Mouse (Mus musculus) liver, embryonic 13.5 days (tissue): Measurements from ENCODE around the gene Frmd4b. TPM values are rescaled to one million over a fixed set of nuclear protein-coding genes. Genes with fewer than 3 reads are reported as not detected.
A peak's percentile ranks its signal among the peaks of the same experiment; 100 is the strongest.

ENCODE experiments used
- ATAC-seq: fragments of 200-750 bp; cut with Nextera tagmentation; 2 replicates; pipeline ENCODE4 v1.8.0; 2017; ENCODE audit warnings: low read depth, mild to moderate bottlenecking, moderate number of reproducible peaks, moderate library complexity
- DNase-seq: peaks from one replicate; pipeline ENCODE4 v3.0.0; 2022
- H3K27ac ChIP-seq: fragments of 300-500 bp; sonication (generic); 2 replicates; pipeline ENCODE4 v1.5.1; 2015; ENCODE audit warnings: moderate library complexity, mild to moderate bottlenecking, inconsistent platforms
- H3K27me3 ChIP-seq: fragments of 300-500 bp; sonication (generic); 2 replicates; pipeline ENCODE4 v1.6.1; 2015; ENCODE audit warnings: mild to moderate bottlenecking, inconsistent platforms
- H3K36me3 ChIP-seq: fragments of 300-500 bp; sonication (generic); 2 replicates; pipeline ENCODE4 v1.6.1; 2015; ENCODE audit warnings: mild to moderate bottlenecking, inconsistent platforms
- H3K4me1 ChIP-seq: fragments of 300-500 bp; sonication (generic); replicated peaks from 2 replicates; pipeline ENCODE4 v1.6.1; 2015; ENCODE audit warnings: inconsistent platforms
- H3K4me2 ChIP-seq: fragments of 300-500 bp; sonication (generic); 2 replicates; pipeline ENCODE4 v1.6.1; 2015; ENCODE audit warnings: inconsistent platforms, mild to moderate bottlenecking, moderate library complexity
- H3K4me3 ChIP-seq: fragments of 300-500 bp; sonication (generic); replicated peaks from 2 replicates; pipeline ENCODE4 v1.5.1; 2015; ENCODE audit warnings: mild to moderate bottlenecking, inconsistent platforms
- H3K9ac ChIP-seq: fragments of 300-500 bp; sonication (generic); 2 replicates; pipeline ENCODE4 v1.6.1; 2015; ENCODE audit warnings: mild to moderate bottlenecking, inconsistent platforms
- H3K9me3 ChIP-seq: fragments of 300-500 bp; sonication (generic); replicated peaks from 2 replicates; pipeline ENCODE4 v1.6.1; 2016; ENCODE audit warnings: inconsistent platforms
- WGBS: fragments of 180-500 bp; shearing (Covaris S2); methylation state at CpG from one replicate; pipeline ENCODE4 v1.1.7; 2015; ENCODE audit not compliant: insufficient replicate concordance; 5-methylcytosine and 5-hydroxymethylcytosine counted together
- polyA plus RNA-seq: library from polyadenylated mRNA; unstranded; fragments of >200 nt; fragmentation: Nextera tagmentation; extraction: Ambion mirVana; gene quantifications from 2 replicates; pipeline ENCODE4 v1.2.1, GENCODE M21; 2015

Frmd4b gene
- polyA plus RNA-seq, 1 experiment from 2014 or later = 3.8 TPM

- WGBS = 16% methylated on average over 7 of the region's 7 CpGs
- H3K4me1 ChIP-seq = peaks cover 29% of the 10 kb centered on the region
- H3K36me3 ChIP-seq = peaks cover 7% of the 10 kb centered on the region; the same call in 1 of the 2 replicates
- ATAC-seq = no peak
- H3K4me3 ChIP-seq = peak overlapping the region; percentile 55
- H3K9ac ChIP-seq = peak overlapping the region; percentile 61
- H3K27ac ChIP-seq = peak overlapping the region; percentile 39; the same call in 1 of the 2 replicates
- H3K4me2 ChIP-seq = peak overlapping the region; percentile 76
- no peak for DNase-seq
- no peaks in the 10 kb centered on the region for H3K9me3 ChIP-seq
- no peaks in the 10 kb centered on the region for H3K27me3 ChIP-seq
Observed at GRCm38 (mm10) chr6:97310901-97311331, 306.4 kb downstream of the Frmd4b start.

GRCm38 (mm10) chr6:97309161-97309560 is 308.2 kb downstream of the Frmd4b start:
- WGBS = 10% methylated on average over 6 of the region's 6 CpGs
- no peak overlapping the region for H3K4me2 ChIP-seq
- H3K27ac ChIP-seq = 0 out of 2 replicates have a peak overlapping the region, but pooled peaks have one; percentile 29
- no peak for DNase-seq
- no peaks in the 10 kb centered on the region for H3K27me3 ChIP-seq
- H3K9me3 ChIP-seq = no peaks in the 10 kb centered on the region
- H3K4me1 ChIP-seq = peaks cover 26% of the 10 kb centered on the region
- ATAC-seq = no peak
- H3K36me3 ChIP-seq = peaks cover 10% of the 10 kb centered on the region; the same call in 1 of the 2 replicates
- 0 out of 2 replicates have a peak overlapping the region, but pooled peaks have one; percentile 2 for H3K9ac ChIP-seq
- H3K4me3 ChIP-seq = no peak overlapping the region

GRCm38 (mm10) chr6:97308562-97308961 is 308.8 kb downstream of the Frmd4b start:
- H3K4me2 ChIP-seq = no peak overlapping the region
- no peaks in the 10 kb centered on the region for H3K27me3 ChIP-seq
- no peak overlapping the region for H3K9ac ChIP-seq
- H3K36me3 ChIP-seq = peaks cover 13% of the 10 kb centered on the region
- H3K9me3 ChIP-seq = no peaks in the 10 kb centered on the region
- 60% methylated on average over 6 of the region's 6 CpGs for WGBS
- H3K4me3 ChIP-seq = no peak overlapping the region
- 0 out of 2 replicates have a peak overlapping the region, but pooled peaks have one; percentile 29 for H3K27ac ChIP-seq
- H3K4me1 ChIP-seq = peaks cover 26% of the 10 kb centered on the region
- DNase-seq = no peak
- ATAC-seq = no peak

- peaks cover 18% of the 10 kb centered on the region for H3K36me3 ChIP-seq
- no peak for ATAC-seq
- no peak overlapping the region for H3K4me2 ChIP-seq
- H3K9ac ChIP-seq = no peak overlapping the region
- DNase-seq = no peak
- WGBS = 37% methylated on average over 8 of the region's 8 CpGs
- no peaks in the 10 kb centered on the region for H3K9me3 ChIP-seq
- no peak overlapping the region for H3K4me3 ChIP-seq
- no peaks in the 10 kb centered on the region for H3K27me3 ChIP-seq
- H3K27ac ChIP-seq = no peak overlapping the region
- peaks cover 26% of the 10 kb centered on the region for H3K4me1 ChIP-seq
Observed at GRCm38 (mm10) chr6:97307231-97307630, 310.1 kb downstream of the Frmd4b start.

GRCm38 (mm10) chr6:97306351-97306750 is 311.0 kb downstream of the Frmd4b start:
- H3K9me3 ChIP-seq = no peaks in the 10 kb centered on the region
- peaks cover 18% of the 10 kb centered on the region for H3K36me3 ChIP-seq
- no peak overlapping the region for H3K27ac ChIP-seq
- no peak overlapping the region for H3K4me2 ChIP-seq
- WGBS = 78% methylated on average over 11 of the region's 11 CpGs
- DNase-seq (no peak), ATAC-seq (no peak)
- no peak overlapping the region for H3K9ac ChIP-seq
- peaks cover 18% of the 10 kb centered on the region for H3K4me1 ChIP-seq
- no peaks in the 10 kb centered on the region for H3K27me3 ChIP-seq
- no peak overlapping the region for H3K4me3 ChIP-seq

- H3K9ac ChIP-seq = no peak overlapping the region
- no peak overlapping the region for H3K4me3 ChIP-seq
- no peaks in the 10 kb centered on the region for H3K27me3 ChIP-seq
- 72% methylated on average over 7 of the region's 7 CpGs for WGBS
- H3K27ac ChIP-seq = no peak overlapping the region
- DNase-seq (no peak), ATAC-seq (no peak)
- H3K36me3 ChIP-seq = peaks cover 18% of the 10 kb centered on the region
- peaks cover 10% of the 10 kb centered on the region for H3K4me1 ChIP-seq
- H3K4me2 ChIP-seq = no peak overlapping the region
- no peaks in the 10 kb centered on the region for H3K9me3 ChIP-seq
Observed at GRCm38 (mm10) chr6:97305491-97305890, 311.9 kb downstream of the Frmd4b start.

GRCm38 (mm10) chr6:97305010-97305409 is 312.3 kb downstream of the Frmd4b start:
- Histone ChIP-seq H3K9me3 (no peaks in the 10 kb centered on the region), H3K4me3 (no peak overlapping the region), H3K9ac (no peak overlapping the region), H3K4me2 (no peak overlapping the region), H3K4me1 (peaks cover 10% of the 10 kb centered on the region), H3K27me3 (no peaks in the 10 kb centered on the region), H3K36me3 (peaks cover 21% of the 10 kb centered on the region), H3K27ac (no peak overlapping the region)
- WGBS = 65% methylated on average over 11 of the region's 11 CpGs
- ATAC-seq (no peak), DNase-seq (no peak)

GRCm38 (mm10) chr6:97303277-97304109 is 313.8 kb downstream of the Frmd4b start:
- Histone ChIP-seq H3K4me1 (peaks cover under 1% of the 10 kb centered on the region; the same call in 1 of the 2 replicates), H3K9ac (no peak overlapping the region), H3K27me3 (no peaks in the 10 kb centered on the region), H3K36me3 (peaks cover 21% of the 10 kb centered on the region), H3K27ac (no peak overlapping the region), H3K4me2 (no peak overlapping the region), H3K9me3 (no peaks in the 10 kb centered on the region), H3K4me3 (no peak overlapping the region)
- no peak for ATAC-seq
- no peak for DNase-seq
- 75% methylated on average over 9 of the region's 9 CpGs for WGBS

GRCm38 (mm10) chr6:97302303-97302702 is 315.0 kb downstream of the Frmd4b start:
- no peak overlapping the region for H3K27ac ChIP-seq
- WGBS = 75% methylated on average over 7 of the region's 7 CpGs
- H3K9me3 ChIP-seq = no peaks in the 10 kb centered on the region
- DNase-seq = no peak
- H3K36me3 ChIP-seq = peaks cover 24% of the 10 kb centered on the region
- no peak overlapping the region for H3K9ac ChIP-seq
- H3K4me3 ChIP-seq = no peak overlapping the region
- no peaks in the 10 kb centered on the region for H3K4me1 ChIP-seq
- no peaks in the 10 kb centered on the region for H3K27me3 ChIP-seq
- no peak for ATAC-seq
- no peak overlapping the region for H3K4me2 ChIP-seq

GRCm38 (mm10) chr6:97300659-97301058 is 316.7 kb downstream of the Frmd4b start:
- Histone ChIP-seq H3K4me3 (no peak overlapping the region), H3K27ac (no peak overlapping the region), H3K4me1 (no peaks in the 10 kb centered on the region), H3K36me3 (peaks cover 25% of the 10 kb centered on the region), H3K9me3 (no peaks in the 10 kb centered on the region), H3K4me2 (no peak overlapping the region), H3K27me3 (no peaks in the 10 kb centered on the region), H3K9ac (no peak overlapping the region)
- 39% methylated on average over 6 of the region's 6 CpGs for WGBS
- DNase-seq = no peak
- no peak for ATAC-seq

- Histone ChIP-seq H3K4me1 (no peaks in the 10 kb centered on the region), H3K9ac (no peak overlapping the region), H3K27me3 (no peaks in the 10 kb centered on the region), H3K9me3 (no peaks in the 10 kb centered on the region), H3K36me3 (peaks cover 30% of the 10 kb centered on the region), H3K4me3 (no peak overlapping the region), H3K27ac (no peak overlapping the region), H3K4me2 (no peak overlapping the region)
- ATAC-seq (no peak), DNase-seq (no peak)
- WGBS = 70% methylated on average over 6 of the region's 6 CpGs
Observed at GRCm38 (mm10) chr6:97300180-97300579, 317.2 kb downstream of the Frmd4b start.
